Mouse (Mus musculus) lung, postnatal 0 days (tissue): ENCODE measurements around the gene Thap4. TPM values are rescaled to one million over a fixed set of nuclear protein-coding genes. Genes with fewer than 3 reads are reported as not detected.

Experiments
- ATAC-seq: fragments of 200-750 bp; cut with Nextera tagmentation; 2 replicates; pipeline ENCODE4 v1.8.0; 2017; ENCODE audit warnings: moderate library complexity
- DNase-seq: peaks from one replicate; pipeline ENCODE4 v3.0.0-alpha.2; 2016; ENCODE audit warnings: low spot score
- H3K27ac ChIP-seq: fragments of 300-500 bp; sonication (generic); 2 replicates; pipeline ENCODE4 v1.5.1; 2014; ENCODE audit warnings: antibody characterized with exemption, mild to moderate bottlenecking, low read length, mixed read lengths
- H3K27me3 ChIP-seq: fragments of 300-500 bp; sonication (generic); replicated peaks from 2 replicates; pipeline ENCODE4 v1.6.1; 2014; ENCODE audit warnings: low read length, mixed read lengths; ENCODE audit not compliant: insufficient read depth
- H3K36me3 ChIP-seq: fragments of 300-500 bp; sonication (generic); 2 replicates; pipeline ENCODE4 v1.6.1; 2014; ENCODE audit warnings: low read length, mixed read lengths; ENCODE audit not compliant: insufficient read depth
- H3K4me1 ChIP-seq: fragments of 300-500 bp; sonication (generic); 2 replicates; pipeline ENCODE4 v1.6.1; 2014; ENCODE audit warnings: antibody characterized with exemption, low read depth, low read length, mixed read lengths; ENCODE audit not compliant: insufficient read depth
- H3K4me2 ChIP-seq: fragments of 300-500 bp; sonication (generic); replicated peaks from 2 replicates; pipeline ENCODE4 v1.6.1; 2014; ENCODE audit warnings: low read depth, mild to moderate bottlenecking, low read length, moderate library complexity, mixed read lengths
- H3K4me3 ChIP-seq: fragments of 300-500 bp; sonication (generic); 2 replicates; pipeline ENCODE4 v1.5.1; 2014; ENCODE audit warnings: low read depth, low read length
- H3K9ac ChIP-seq: fragments of 300-500 bp; sonication (generic); replicated peaks from 2 replicates; pipeline ENCODE4 v1.6.1; 2014; ENCODE audit warnings: low read depth, mild to moderate bottlenecking
- H3K9me3 ChIP-seq: fragments of 300-500 bp; sonication (generic); 2 replicates; pipeline ENCODE4 v1.6.1; 2016; ENCODE audit warnings: low read length, mixed read lengths
- CTCF ChIP-seq: IDR thresholded peaks from 2 replicates; pipeline ENCODE4 v1.5.1; 2016; ENCODE audit warnings: antibody characterized with exemption, mild to moderate bottlenecking
- EP300 ChIP-seq: IDR thresholded peaks from 2 replicates; pipeline ENCODE4 v1.6.1; 2016; ENCODE audit warnings: antibody characterized with exemption, mild to moderate bottlenecking, control low read depth
- WGBS: fragments of 180-500 bp; shearing (Covaris S2); extraction: QIAGEN DNeasy Blood & Tissue Kit; methylation state at CpG from one replicate; pipeline ENCODE4 v1.1.7; 2014; 5-methylcytosine and 5-hydroxymethylcytosine counted together
- polyA plus RNA-seq: library from polyadenylated mRNA; unstranded; fragments of >200 nt; fragmentation: Nextera tagmentation; extraction: Ambion mirVana; gene quantifications from 2 replicates; pipeline ENCODE4 v1.2.1, GENCODE M21; 2015

Thap4 gene
- polyA plus RNA-seq, 1 experiment from 2014 or later: 34.4 TPM

- Histone ChIP-seq H3K9me3 (no peaks in the 10 kb centered on the region), H3K9ac (no peak overlapping the region), H3K36me3 (no peaks in the 10 kb centered on the region), H3K4me1 (no peaks in the 10 kb centered on the region), H3K27me3 (no peaks in the 10 kb centered on the region), H3K4me2 (no peak overlapping the region), H3K27ac (no peak overlapping the region), H3K4me3 (no peak overlapping the region)
- no peak for TF ChIP-seq EP300
- no peak for TF ChIP-seq CTCF
- no peak for DNase-seq
- WGBS: 93% methylated on average over 9 of the region's 9 CpGs
- ATAC-seq: no peak
These were observed 61.9 kb downstream of the Thap4 start for GRCm38 (mm10) chr1:93692773-93693172.

GRCm38 (mm10) chr1:93691786-93692357 lies 62.8 kb downstream of the Thap4 start:
- Histone ChIP-seq H3K27ac (no peak overlapping the region), H3K36me3 (no peaks in the 10 kb centered on the region), H3K4me1 (no peaks in the 10 kb centered on the region), H3K9me3 (no peaks in the 10 kb centered on the region), H3K4me2 (no peak overlapping the region), H3K27me3 (no peaks in the 10 kb centered on the region), H3K4me3 (no peak overlapping the region), H3K9ac (no peak overlapping the region)
- DNase-seq (no peak), ATAC-seq (no peak)
- 65% methylated on average over 10 of the region's 10 CpGs for WGBS
- TF ChIP-seq CTCF (no peak), EP300 (no peak)

GRCm38 (mm10) chr1:93691106-93691505 lies 63.6 kb downstream of the Thap4 start:
- H3K4me3 ChIP-seq: no peak overlapping the region
- no peak for DNase-seq
- H3K27ac ChIP-seq: no peak overlapping the region
- no peak for ATAC-seq
- no peak overlapping the region for H3K4me2 ChIP-seq
- no peaks in the 10 kb centered on the region for H3K36me3 ChIP-seq
- WGBS: 90% methylated on average over 8 of the region's 8 CpGs
- H3K9me3 ChIP-seq: no peaks in the 10 kb centered on the region
- TF ChIP-seq EP300: no peak
- no peak for TF ChIP-seq CTCF
- H3K27me3 ChIP-seq: no peaks in the 10 kb centered on the region
- H3K9ac ChIP-seq: no peak overlapping the region
- no peaks in the 10 kb centered on the region for H3K4me1 ChIP-seq

GRCm38 (mm10) chr1:93689901-93690496 lies 64.7 kb downstream of the Thap4 start:
- TF ChIP-seq CTCF (no peak), EP300 (no peak)
- ATAC-seq: no peak
- DNase-seq: no peak
- Histone ChIP-seq H3K36me3 (no peaks in the 10 kb centered on the region), H3K27me3 (no peaks in the 10 kb centered on the region), H3K4me2 (no peak overlapping the region), H3K9me3 (no peaks in the 10 kb centered on the region), H3K4me1 (no peaks in the 10 kb centered on the region), H3K27ac (no peak overlapping the region), H3K4me3 (no peak overlapping the region), H3K9ac (no peak overlapping the region)
- WGBS: 80% methylated on average over 7 of the region's 7 CpGs

- no peak overlapping the region for H3K4me3 ChIP-seq
- no peak overlapping the region for H3K4me2 ChIP-seq
- ATAC-seq (0 out of 2 replicates have a peak, but pooled peaks have one; percentile 6), DNase-seq (no peak)
- no peak overlapping the region for H3K27ac ChIP-seq
- peak; percentile 19; the same call in 1 of the 2 replicates for TF ChIP-seq CTCF
- no peak for TF ChIP-seq EP300
- H3K9ac ChIP-seq: no peak overlapping the region
- no peaks in the 10 kb centered on the region for H3K4me1 ChIP-seq
- no peaks in the 10 kb centered on the region for H3K27me3 ChIP-seq
- 59% methylated on average over 8 of the region's 8 CpGs for WGBS
- H3K36me3 ChIP-seq: no peaks in the 10 kb centered on the region
- no peaks in the 10 kb centered on the region for H3K9me3 ChIP-seq
These were observed 66.5 kb downstream of the Thap4 start for GRCm38 (mm10) chr1:93688154-93688553.

GRCm38 (mm10) chr1:93686961-93687320 lies 67.7 kb downstream of the Thap4 start:
- ATAC-seq (no peak), DNase-seq (no peak)
- no peak for TF ChIP-seq CTCF
- TF ChIP-seq EP300: no peak
- no peaks in the 10 kb centered on the region for H3K9me3 ChIP-seq
- peak overlapping the region; percentile 62 for H3K4me2 ChIP-seq
- no peak overlapping the region for H3K9ac ChIP-seq
- no peaks in the 10 kb centered on the region for H3K27me3 ChIP-seq
- H3K4me3 ChIP-seq: peak overlapping the region; percentile 62; the same call in 1 of the 2 replicates
- H3K36me3 ChIP-seq: no peaks in the 10 kb centered on the region
- no peak overlapping the region for H3K27ac ChIP-seq
- WGBS: 25% methylated on average over 3 of the region's 3 CpGs
- H3K4me1 ChIP-seq: no peaks in the 10 kb centered on the region
